Mouse (Mus musculus): ENCODE measurements around the gene Gnl1. TPM values are rescaled to one million over a fixed set of nuclear protein-coding genes. Genes with fewer than 3 reads are reported as not detected.
"Not testable (repeated sequence)": the region's sequence is repeated elsewhere in the genome, so short reads cannot be mapped to it uniquely, and the experiment has no call there.

Gnl1 gene
- total and polyA plus RNA-seq, 3 experiments, result 22.9 to 121 (median 28.6) TPM

DNA sequence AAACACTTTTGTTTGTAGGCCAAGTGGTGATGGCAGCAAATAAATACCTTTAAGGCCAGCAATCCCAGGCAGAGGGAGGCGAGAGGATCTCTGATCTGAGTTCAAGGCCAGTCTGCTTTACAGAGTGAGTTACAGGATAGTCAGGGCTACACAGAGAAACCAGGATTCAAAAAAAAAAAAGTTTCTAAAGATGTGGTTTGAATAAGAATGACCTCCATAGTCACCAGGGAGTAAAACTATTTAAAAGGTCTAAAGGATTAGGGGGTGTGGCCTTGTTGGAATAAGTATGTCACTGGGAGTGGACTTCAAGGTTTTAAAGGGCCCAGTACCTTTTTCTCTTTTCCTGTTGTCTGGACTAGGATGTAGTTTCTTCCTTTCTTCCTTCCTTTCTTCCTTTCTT is 39.7 kb upstream of the Gnl1 start:
- Histone ChIP-seq H3K27me3 (ENCODE audit: insufficient read depth, low read length) (no peaks in the 10 kb centered on the region), H3K4me1 (ENCODE audit: insufficient read depth, low read depth, low read length) (no peaks in the 10 kb centered on the region; the same call in 1 of the 2 replicates), H3K36me3 (replicated peaks) (no peaks in the 10 kb centered on the region), H3K9me3 (replicated peaks) (peaks cover 6% of the 10 kb centered on the region), H3K4me3 (ENCODE audit: low read depth, low read length) (no peak overlapping the region)
- TF ChIP-seq TAL1 (conservative IDR thresholded peaks at IDR 0.05; ENCODE audit: low read depth, low read length) (no peak), POLR2AphosphoS5 (IDR thresholded peaks at IDR 0.05; ENCODE audit: insufficient replicate concordance, low read depth, low read length) (no peak), CTCF (IDR thresholded peaks at IDR 0.05; ENCODE audit: low read depth, low read length) (no peak), GATA2 (IDR thresholded peaks at IDR 0.05; ENCODE audit: borderline replicate concordance, low read depth, low read length) (no peak), GATA1 (IDR thresholded peaks at IDR 0.05; ENCODE audit: borderline replicate concordance, low read length) (no peak)
- DNase-seq (ENCODE audit: low spot score) (no peak), ATAC-seq (ENCODE audit: extremely low read depth, insufficient number of reproducible peaks, low FRiP score, poor library complexity, severe bottlenecking) (no peak)

- H3K4me1 ChIP-seq (ENCODE audit: insufficient read depth, low read depth, low read length); H3K9me3 ChIP-seq (replicated peaks); ATAC-seq (ENCODE audit: extremely low read depth, insufficient number of reproducible peaks, low FRiP score, poor library complexity, severe bottlenecking); DNase-seq (ENCODE audit: low spot score); H3K4me3 ChIP-seq (ENCODE audit: low read depth, low read length): not testable (repeated sequence)
- Histone ChIP-seq H3K27me3 (ENCODE audit: insufficient read depth, low read length) (peaks cover 19% of the 10 kb centered on the region), H3K36me3 (replicated peaks) (peaks cover 17% of the 10 kb centered on the region)
Measured at GRCm38 (mm10) chr17:35950946-35951345, 28.7 kb upstream of the Gnl1 start.

- H3K36me3 ChIP-seq (replicated peaks), result peaks cover 33% of the 10 kb centered on the region
- peaks cover 14% of the 10 kb centered on the region for H3K27me3 ChIP-seq (ENCODE audit: insufficient read depth, low read length)
- ATAC-seq (ENCODE audit: extremely low read depth, insufficient number of reproducible peaks, low FRiP score, poor library complexity, severe bottlenecking); H3K9me3 ChIP-seq (replicated peaks); H3K4me3 ChIP-seq (ENCODE audit: low read depth, low read length); H3K4me1 ChIP-seq (ENCODE audit: insufficient read depth, low read depth, low read length); DNase-seq (ENCODE audit: low spot score): not testable (repeated sequence)
Measured at GRCm38 (mm10) chr17:35952559-35952958, 27.1 kb upstream of the Gnl1 start.

DNA sequence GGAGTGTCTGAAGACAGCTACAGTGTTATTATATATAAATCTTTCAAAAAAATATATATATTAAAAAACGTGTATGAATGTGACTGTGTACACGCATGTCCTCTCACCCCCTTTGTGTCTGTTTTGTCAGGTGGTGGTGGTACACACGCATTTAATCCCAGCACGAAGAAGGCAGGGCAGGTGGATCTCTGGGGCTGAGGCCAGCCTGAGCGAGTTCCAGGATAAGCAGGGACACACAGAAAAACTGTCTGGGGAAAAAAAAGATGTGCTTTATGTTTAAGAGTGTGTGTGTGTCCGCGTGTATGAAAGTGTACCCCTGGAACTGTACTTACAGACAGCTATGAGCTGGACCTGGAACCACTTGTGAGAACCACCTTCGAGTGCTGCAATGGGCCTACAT is 25.0 kb upstream of the Gnl1 start:
- H3K36me3 ChIP-seq (replicated peaks), result peaks cover 54% of the 10 kb centered on the region
- no peak for TF ChIP-seq GATA1 (IDR thresholded peaks at IDR 0.05; ENCODE audit: borderline replicate concordance, low read length)
- TF ChIP-seq GATA2 (IDR thresholded peaks at IDR 0.05; ENCODE audit: borderline replicate concordance, low read depth, low read length), result no peak
- no peak for TF ChIP-seq CTCF (IDR thresholded peaks at IDR 0.05; ENCODE audit: low read depth, low read length)
- TF ChIP-seq TAL1 (conservative IDR thresholded peaks at IDR 0.05; ENCODE audit: low read depth, low read length), result no peak
- TF ChIP-seq POLR2AphosphoS5 (IDR thresholded peaks at IDR 0.05; ENCODE audit: insufficient replicate concordance, low read depth, low read length), result no peak

GRCm38 (mm10) chr17:35958533-35959223 is 21.0 kb upstream of the Gnl1 start:
- Histone ChIP-seq H3K27me3 (ENCODE audit: insufficient read depth, low read length) (no peaks in the 10 kb centered on the region; the same call in 1 of the 2 replicates), H3K9me3 (replicated peaks) (no peaks in the 10 kb centered on the region), H3K4me1 (ENCODE audit: insufficient read depth, low read depth, low read length) (peaks cover 22% of the 10 kb centered on the region), H3K36me3 (replicated peaks) (peaks cover 92% of the 10 kb centered on the region), H3K4me3 (ENCODE audit: low read depth, low read length) (no peak overlapping the region)
- no peak for TF ChIP-seq POLR2AphosphoS5 (IDR thresholded peaks at IDR 0.05; ENCODE audit: insufficient replicate concordance, low read depth, low read length)
- TF ChIP-seq GATA2 (IDR thresholded peaks at IDR 0.05; ENCODE audit: borderline replicate concordance, low read depth, low read length), result no peak
- TF ChIP-seq TAL1 (conservative IDR thresholded peaks at IDR 0.05; ENCODE audit: low read depth, low read length), result no peak
- TF ChIP-seq CTCF (IDR thresholded peaks at IDR 0.05; ENCODE audit: low read depth, low read length), result no peak
- no peak for TF ChIP-seq GATA1 (IDR thresholded peaks at IDR 0.05; ENCODE audit: borderline replicate concordance, low read length)
- no peak for DNase-seq (ENCODE audit: low spot score)
- ATAC-seq (ENCODE audit: extremely low read depth, insufficient number of reproducible peaks, low FRiP score, poor library complexity, severe bottlenecking), result no peak

More for the DNA sequence above, 25.0 kb upstream of the Gnl1 start:
- ATAC-seq (ENCODE audit: extremely low read depth, insufficient number of reproducible peaks, low FRiP score, poor library complexity, severe bottlenecking) (no peak), DNase-seq (ENCODE audit: low spot score) (no peak)
- H3K4me3 ChIP-seq (ENCODE audit: low read depth, low read length), result no peak overlapping the region
- no peaks in the 10 kb centered on the region for H3K9me3 ChIP-seq (replicated peaks)
- peaks cover 9% of the 10 kb centered on the region; the same call in 1 of the 2 replicates for H3K27me3 ChIP-seq (ENCODE audit: insufficient read depth, low read length)
- H3K4me1 ChIP-seq (ENCODE audit: insufficient read depth, low read depth, low read length), result peaks cover 16% of the 10 kb centered on the region

GRCm38 (mm10) chr17:35963279-35963678 is 16.4 kb upstream of the Gnl1 start:
- DNase-seq (ENCODE audit: low spot score) (no peak), ATAC-seq (ENCODE audit: extremely low read depth, insufficient number of reproducible peaks, low FRiP score, poor library complexity, severe bottlenecking) (no peak)
- H3K4me3 ChIP-seq (ENCODE audit: low read depth, low read length), result no peak overlapping the region
- H3K36me3 ChIP-seq (replicated peaks), result peaks cover 98% of the 10 kb centered on the region
- no peaks in the 10 kb centered on the region for H3K9me3 ChIP-seq (replicated peaks)
- no peaks in the 10 kb centered on the region; the same call in 1 of the 2 replicates for H3K27me3 ChIP-seq (ENCODE audit: insufficient read depth, low read length)
- H3K4me1 ChIP-seq (ENCODE audit: insufficient read depth, low read depth, low read length), result peaks cover 33% of the 10 kb centered on the region
- TF ChIP-seq POLR2AphosphoS5 (IDR thresholded peaks at IDR 0.05; ENCODE audit: insufficient replicate concordance, low read depth, low read length) (no peak), GATA2 (IDR thresholded peaks at IDR 0.05; ENCODE audit: borderline replicate concordance, low read depth, low read length) (no peak), CTCF (IDR thresholded peaks at IDR 0.05; ENCODE audit: low read depth, low read length) (no peak)

GRCm38 (mm10) chr17:35967621-35968020 is 12.0 kb upstream of the Gnl1 start:
- Histone ChIP-seq H3K4me1 (ENCODE audit: insufficient read depth, low read depth, low read length) (peaks cover 56% of the 10 kb centered on the region), H3K9me3 (replicated peaks) (no peaks in the 10 kb centered on the region), H3K36me3 (replicated peaks) (peaks cover 76% of the 10 kb centered on the region), H3K4me3 (ENCODE audit: low read depth, low read length) (peak overlapping the region; percentile 0; the same call in 1 of the 2 replicates), H3K27me3 (ENCODE audit: insufficient read depth, low read length) (no peaks in the 10 kb centered on the region)
- ATAC-seq (ENCODE audit: extremely low read depth, insufficient number of reproducible peaks, low FRiP score, poor library complexity, severe bottlenecking) (no peak), DNase-seq (ENCODE audit: low spot score) (no peak)
- TF ChIP-seq GATA2 (IDR thresholded peaks at IDR 0.05; ENCODE audit: borderline replicate concordance, low read depth, low read length), result no peak
- TF ChIP-seq GATA1 (IDR thresholded peaks at IDR 0.05; ENCODE audit: borderline replicate concordance, low read length), result no peak
- TF ChIP-seq CTCF (IDR thresholded peaks at IDR 0.05; ENCODE audit: low read depth, low read length), result no peak
- TF ChIP-seq TAL1 (conservative IDR thresholded peaks at IDR 0.05; ENCODE audit: low read depth, low read length), result no peak

Measured in G1E (cell line).